Mouse (Mus musculus): ENCODE measurements around the gene 9130023H24Rik. TPM values are rescaled to one million over a fixed set of nuclear protein-coding genes. Genes with fewer than 3 reads are reported as not detected.

Gene 9130023H24Rik
- polyA plus RNA-seq, 1 experiment from 2014 or later: 5.0 TPM

- under 1% methylated on average over 25 of the region's 25 CpGs for WGBS (ENCODE audit: missing documents)
- Histone ChIP-seq H3K36me3 (ENCODE audit: inconsistent target) (peaks cover 35% of the 10 kb centered on the region), H3K79me2 (ENCODE audit: inconsistent target) (peaks cover 34% of the 10 kb centered on the region), H3K4me3 (ENCODE audit: inconsistent target) (peak overlapping the region; percentile 91), H3K27ac (peak overlapping the region; percentile 99)
Observed at GRCm38 (mm10) chr7:128237593-128237926, 271 bp downstream of the 9130023H24Rik start.

DNA sequence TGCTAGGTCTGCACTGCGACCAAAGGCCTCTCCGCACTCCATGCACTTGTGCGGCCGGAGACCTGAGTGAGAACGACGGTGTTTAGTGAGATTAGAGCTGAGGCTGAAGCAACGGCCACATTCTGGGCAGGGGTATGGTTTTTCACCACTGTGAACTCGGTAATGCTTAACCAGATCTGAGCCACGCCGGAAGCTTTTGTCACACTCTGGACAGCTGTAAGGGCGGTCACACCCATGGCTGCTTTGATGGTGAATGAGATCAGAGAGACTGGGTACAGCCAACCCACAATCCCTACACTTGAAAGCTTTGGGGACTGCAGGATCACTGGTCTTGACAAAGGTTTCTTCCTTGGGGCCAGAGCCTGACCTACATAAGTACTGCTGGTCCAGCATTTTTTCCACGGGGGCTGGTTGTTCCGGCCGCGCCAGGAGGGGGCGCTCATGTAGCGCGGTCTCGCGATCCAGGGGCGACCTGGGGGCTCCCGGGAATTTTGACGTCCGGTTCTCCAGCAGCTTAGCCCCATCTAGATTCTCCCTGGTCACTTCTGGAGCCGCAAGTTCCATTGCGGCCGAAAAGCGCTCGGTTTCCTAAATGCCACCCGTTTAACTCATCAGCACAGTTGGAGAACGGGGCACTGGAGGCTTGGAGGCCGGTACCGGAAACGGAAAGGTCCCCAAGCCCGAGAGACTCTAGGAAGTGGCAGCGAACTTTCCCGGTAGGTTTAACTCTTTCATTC lies 807 bp downstream of the 9130023H24Rik start, which contains the start of gene Armc5:
TSS of gene Armc5 (plus strand) at position 487 of the 737 bp plus-strand sequence.
- Histone ChIP-seq H3K27ac (peak within 1 kb of the TSS; percentile 99), H3K4me3 (ENCODE audit: inconsistent target) (peak within 1 kb of the TSS; percentile 91), H3K79me2 (ENCODE audit: inconsistent target) (peaks cover 34% of the 10 kb centered on the region), H3K36me3 (ENCODE audit: inconsistent target) (peaks cover 29% of the 10 kb centered on the region)
- WGBS (ENCODE audit: missing documents): 25% methylated on average over 37 of the region's 37 CpGs

- 93% methylated on average over 13 of the region's 13 CpGs for WGBS (ENCODE audit: missing documents)
- Histone ChIP-seq H3K36me3 (ENCODE audit: inconsistent target) (peaks cover 23% of the 10 kb centered on the region; the same call in 1 of the 2 replicates), H3K27ac (peak overlapping the region; percentile 99), H3K4me3 (ENCODE audit: inconsistent target) (no peak overlapping the region), H3K79me2 (ENCODE audit: inconsistent target) (peaks cover 34% of the 10 kb centered on the region)
Observed at GRCm38 (mm10) chr7:128236426-128236825, 1.4 kb downstream of the 9130023H24Rik start.

DNA sequence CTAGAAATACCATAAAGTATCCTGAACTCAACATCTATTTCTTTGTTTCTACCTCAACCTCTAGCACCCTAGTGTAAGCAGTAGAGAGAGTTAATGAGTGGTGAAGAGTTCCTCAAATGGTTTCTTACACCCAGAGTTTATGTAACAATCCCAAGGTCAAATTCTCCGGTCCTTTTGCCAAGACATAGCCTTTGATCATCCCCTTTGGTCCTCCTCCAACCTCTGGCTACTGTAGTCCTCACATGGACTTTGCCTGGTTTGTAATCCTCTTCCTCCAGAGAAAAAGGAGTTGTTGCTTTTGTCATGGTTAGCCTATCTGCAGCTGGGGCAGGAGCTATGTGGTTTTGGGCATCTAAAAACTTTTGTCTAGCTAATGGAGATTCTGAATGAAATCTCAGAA lies 2.4 kb downstream of the 9130023H24Rik start:
- H3K36me3 ChIP-seq (ENCODE audit: inconsistent target): peaks cover 14% of the 10 kb centered on the region; the same call in 1 of the 2 replicates
- WGBS (ENCODE audit: missing documents): 77% methylated on average over 1 of the region's 1 CpGs

DNA sequence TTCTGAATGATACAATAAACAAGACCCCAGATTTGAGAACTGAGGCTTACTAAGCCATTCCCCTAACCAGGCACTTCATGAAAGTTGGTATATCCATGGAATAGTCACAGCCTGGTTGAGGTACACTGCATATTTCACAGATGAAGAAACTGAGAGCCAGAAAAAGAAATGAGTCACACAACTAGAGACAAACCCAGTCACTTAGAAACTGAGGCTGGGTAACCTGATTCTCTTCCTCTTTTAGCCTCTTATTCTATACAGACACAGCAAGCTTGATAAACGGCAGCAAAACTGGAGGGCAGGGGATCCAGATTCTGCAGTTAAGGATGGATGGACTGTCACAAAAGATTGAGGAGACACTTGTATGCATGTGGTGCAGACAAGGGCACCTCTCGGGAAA lies 3.0 kb downstream of the 9130023H24Rik start:
- WGBS (ENCODE audit: missing documents): 69% methylated on average over 2 of the region's 2 CpGs
- Histone ChIP-seq H3K27ac (peak overlapping the region; percentile 50), H3K36me3 (ENCODE audit: inconsistent target) (peaks cover 7% of the 10 kb centered on the region; the same call in 1 of the 2 replicates), H3K79me2 (ENCODE audit: inconsistent target) (peaks cover 22% of the 10 kb centered on the region), H3K4me3 (ENCODE audit: inconsistent target) (no peak overlapping the region)

More for the DNA sequence above, 2.4 kb downstream of the 9130023H24Rik start:
- Histone ChIP-seq H3K27ac (peak overlapping the region; percentile 50), H3K4me3 (ENCODE audit: inconsistent target) (no peak overlapping the region), H3K79me2 (ENCODE audit: inconsistent target) (peaks cover 28% of the 10 kb centered on the region)

DNA sequence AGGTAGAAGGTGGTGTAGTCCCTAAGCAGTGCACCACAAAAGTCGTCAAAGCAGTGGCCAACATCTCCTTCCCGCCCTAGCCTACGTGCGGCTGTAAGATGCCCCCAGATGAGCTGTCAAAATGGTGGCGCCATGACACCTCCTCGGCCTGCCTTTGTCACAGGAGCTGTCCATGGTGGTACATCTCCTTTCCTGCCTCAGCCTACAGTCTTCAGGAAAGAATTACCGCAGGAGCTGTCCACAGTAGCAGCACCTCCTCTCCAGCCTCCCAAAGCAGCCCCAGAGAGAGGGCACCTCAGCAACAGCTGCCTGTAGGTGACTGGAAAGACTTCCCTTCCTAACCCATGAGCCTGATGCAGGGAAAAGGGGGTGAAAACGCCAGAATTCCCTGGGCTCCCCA lies 6.1 kb downstream of the 9130023H24Rik start:
- peaks cover 7% of the 10 kb centered on the region; the same call in 1 of the 2 replicates for H3K79me2 ChIP-seq (ENCODE audit: inconsistent target)
- no peak overlapping the region for H3K27ac ChIP-seq
- H3K36me3 ChIP-seq (ENCODE audit: inconsistent target): no peaks in the 10 kb centered on the region; the same call in 1 of the 2 replicates
- H3K4me3 ChIP-seq (ENCODE audit: inconsistent target): no peak overlapping the region
- WGBS (ENCODE audit: missing documents): 56% methylated on average over 8 of the region's 8 CpGs

- Histone ChIP-seq H3K27ac (peak overlapping the region; percentile 97), H3K4me3 (ENCODE audit: inconsistent target) (no peak overlapping the region), H3K79me2 (ENCODE audit: inconsistent target) (no peaks in the 10 kb centered on the region), H3K36me3 (ENCODE audit: inconsistent target) (no peaks in the 10 kb centered on the region)
- WGBS (ENCODE audit: missing documents): 28% methylated on average over 3 of the region's 3 CpGs
Observed at GRCm38 (mm10) chr7:128220936-128221335, 16.9 kb downstream of the 9130023H24Rik start.

- H3K36me3 ChIP-seq (ENCODE audit: inconsistent target): no peaks in the 10 kb centered on the region
- H3K79me2 ChIP-seq (ENCODE audit: inconsistent target): no peaks in the 10 kb centered on the region
- WGBS (ENCODE audit: missing documents): 81% methylated on average over 4 of the region's 4 CpGs
- H3K27ac ChIP-seq: peak overlapping the region; percentile 97
- H3K4me3 ChIP-seq (ENCODE audit: inconsistent target): no peak overlapping the region
Observed at GRCm38 (mm10) chr7:128219952-128220351, 17.9 kb downstream of the 9130023H24Rik start.

DNA sequence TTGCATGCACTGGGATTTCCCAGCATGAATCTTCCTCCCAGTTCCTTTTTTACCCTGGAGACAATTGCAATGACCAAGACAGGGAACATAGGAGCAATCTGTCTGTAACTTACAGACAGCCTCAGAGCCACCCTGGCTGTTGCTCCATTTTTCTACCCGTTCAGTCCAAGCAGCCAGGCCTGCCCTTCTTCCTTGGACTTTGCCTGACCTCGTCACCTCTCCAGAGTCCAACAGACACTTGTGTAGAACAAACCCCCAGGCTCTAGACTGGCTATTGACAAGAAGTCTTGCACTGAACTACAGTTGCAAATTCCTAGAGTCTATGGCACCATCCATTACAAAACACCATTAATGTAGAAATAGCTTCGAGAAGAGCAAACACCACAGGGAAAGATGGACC lies 28.0 kb downstream of the 9130023H24Rik start:
- 80% methylated on average over 3 of the region's 3 CpGs for WGBS (ENCODE audit: missing documents)

GRCm38 (mm10) chr7:128208187-128208586 lies 29.6 kb downstream of the 9130023H24Rik start:
- 13% methylated on average over 4 of the region's 4 CpGs for WGBS (ENCODE audit: missing documents)
- no peaks in the 10 kb centered on the region for H3K79me2 ChIP-seq (ENCODE audit: inconsistent target)
- H3K36me3 ChIP-seq (ENCODE audit: inconsistent target): no peaks in the 10 kb centered on the region
- H3K4me3 ChIP-seq (ENCODE audit: inconsistent target): no peak overlapping the region
- H3K27ac ChIP-seq: no peak overlapping the region

More for the DNA sequence above, 28.0 kb downstream of the 9130023H24Rik start:
- Histone ChIP-seq H3K27ac (no peak overlapping the region), H3K4me3 (ENCODE audit: inconsistent target) (no peak overlapping the region), H3K79me2 (ENCODE audit: inconsistent target) (no peaks in the 10 kb centered on the region), H3K36me3 (ENCODE audit: inconsistent target) (no peaks in the 10 kb centered on the region)

GRCm38 (mm10) chr7:128206152-128206551 lies 31.7 kb downstream of the 9130023H24Rik start, which contains the start of gene Cox6a2:
Gene Cox6a2 (minus strand): TSS chr7:128206387.
- Histone ChIP-seq H3K36me3 (ENCODE audit: inconsistent target) (no peaks in the 10 kb centered on the region), H3K27ac (no peak within 1 kb of the TSS), H3K4me3 (ENCODE audit: inconsistent target) (no peak within 1 kb of the TSS; the same call in 1 of the 2 replicates), H3K79me2 (ENCODE audit: inconsistent target) (no peaks in the 10 kb centered on the region)
- WGBS (ENCODE audit: missing documents): 85% methylated on average over 6 of the region's 6 CpGs

DNA sequence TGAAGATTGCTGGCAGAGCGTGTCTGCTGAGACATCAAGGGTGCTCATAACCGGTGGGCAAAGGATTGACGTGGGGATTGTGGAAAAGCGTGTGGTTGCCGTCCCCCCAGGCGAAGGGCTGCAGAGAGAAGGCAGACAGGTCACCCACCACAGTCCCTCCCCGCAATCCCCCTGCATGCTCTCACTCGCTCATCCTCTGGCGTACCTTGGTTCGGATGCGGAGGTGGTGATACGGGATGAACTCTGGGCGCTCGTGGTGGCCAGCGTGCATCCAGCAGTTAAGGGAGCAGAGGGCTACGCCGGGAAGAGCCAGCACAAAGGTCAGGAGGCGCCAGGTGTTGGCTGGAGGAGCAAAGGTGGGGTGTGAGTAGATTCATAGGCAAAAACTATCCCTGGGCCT lies 32.1 kb downstream of the 9130023H24Rik start:
- H3K36me3 ChIP-seq (ENCODE audit: inconsistent target): no peaks in the 10 kb centered on the region
- H3K79me2 ChIP-seq (ENCODE audit: inconsistent target): no peaks in the 10 kb centered on the region
- 94% methylated on average over 18 of the region's 18 CpGs for WGBS (ENCODE audit: missing documents)
- H3K27ac ChIP-seq: no peak overlapping the region
- no peak overlapping the region; the same call in 1 of the 2 replicates for H3K4me3 ChIP-seq (ENCODE audit: inconsistent target)

DNA sequence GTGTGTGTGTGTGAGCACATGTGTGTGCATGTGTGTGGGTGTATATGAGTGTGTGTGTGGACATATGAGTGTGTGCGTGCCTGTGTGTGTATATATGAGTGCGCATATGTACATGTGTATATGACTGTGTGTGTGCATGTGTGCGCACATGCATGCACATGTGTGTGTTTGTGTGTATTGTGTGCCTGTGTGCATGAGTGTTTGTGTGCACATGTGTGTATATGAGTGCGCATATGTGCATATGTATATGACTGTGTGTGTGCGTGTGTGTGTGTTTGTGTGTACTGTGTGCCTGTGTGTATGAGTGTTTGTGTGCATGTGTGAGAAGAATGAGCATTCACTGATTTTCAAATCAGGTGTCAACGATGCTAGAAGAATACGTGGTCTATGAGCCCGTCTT lies 33.7 kb downstream of the 9130023H24Rik start:
- WGBS (ENCODE audit: missing documents): 98% methylated on average over 8 of the region's 8 CpGs
- Histone ChIP-seq H3K36me3 (ENCODE audit: inconsistent target) (no peaks in the 10 kb centered on the region), H3K27ac (no peak overlapping the region), H3K4me3 (ENCODE audit: inconsistent target) (no peak overlapping the region), H3K79me2 (ENCODE audit: inconsistent target) (no peaks in the 10 kb centered on the region)

GRCm38 (mm10) chr7:128203071-128203470 lies 34.8 kb downstream of the 9130023H24Rik start:
- WGBS (ENCODE audit: missing documents): 94% methylated on average over 9 of the region's 9 CpGs
- Histone ChIP-seq H3K36me3 (ENCODE audit: inconsistent target) (no peaks in the 10 kb centered on the region), H3K4me3 (ENCODE audit: inconsistent target) (no peak overlapping the region), H3K27ac (no peak overlapping the region), H3K79me2 (ENCODE audit: inconsistent target) (no peaks in the 10 kb centered on the region)

DNA sequence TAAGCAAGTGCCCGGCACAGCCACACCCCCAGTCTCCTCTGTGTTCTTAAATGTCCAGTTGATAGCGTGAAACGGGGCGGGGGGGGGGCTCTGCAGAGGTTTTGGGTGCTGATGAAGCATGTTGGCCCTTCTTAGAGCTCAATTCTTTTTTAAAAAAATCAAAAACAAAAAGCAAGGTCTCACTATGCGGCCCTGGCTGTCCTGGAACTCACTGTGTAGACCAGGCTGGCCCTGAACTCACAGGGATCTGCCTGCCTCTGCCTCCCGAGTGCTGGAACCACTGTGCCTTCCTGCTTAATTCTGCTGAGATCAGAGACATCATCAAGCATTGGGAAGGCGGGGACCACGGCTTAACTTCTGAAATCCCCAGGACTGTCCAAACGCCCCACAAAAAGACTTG lies 36.2 kb downstream of the 9130023H24Rik start:
- 91% methylated on average over 9 of the region's 9 CpGs for WGBS (ENCODE audit: missing documents)
- no peak overlapping the region for H3K4me3 ChIP-seq (ENCODE audit: inconsistent target)
- H3K27ac ChIP-seq: no peak overlapping the region
- H3K79me2 ChIP-seq (ENCODE audit: inconsistent target): no peaks in the 10 kb centered on the region
- no peaks in the 10 kb centered on the region for H3K36me3 ChIP-seq (ENCODE audit: inconsistent target)

Data from macrophage (primary cell).